Mouse (Mus musculus) lung, embryonic 15.5 days (tissue): Measurements from ENCODE around the gene Vps26c. TPM values are rescaled to one million over a fixed set of nuclear protein-coding genes. Genes with fewer than 3 reads are reported as not detected.
"Not testable (repeated sequence)": the region's sequence is repeated elsewhere in the genome, so short reads cannot be mapped to it uniquely, and the experiment has no call there.

Experiments used
- ATAC-seq: fragments of 200-750 bp; cut with Nextera tagmentation; 2 replicates; pipeline ENCODE4 v1.8.0; 2017; ENCODE audit warnings: moderate number of reproducible peaks, borderline replicate concordance; ENCODE audit not compliant: low FRiP score, low TSS enrichment; ENCODE audit errors: extremely low read depth
- H3K27ac ChIP-seq: fragments of 300-500 bp; sonication (generic); 2 replicates; pipeline ENCODE4 v1.5.1; 2015; ENCODE audit warnings: moderate library complexity, mild to moderate bottlenecking, inconsistent platforms
- H3K27me3 ChIP-seq: fragments of 300-500 bp; sonication (generic); 2 replicates; pipeline ENCODE4 v1.6.1; 2015; ENCODE audit warnings: inconsistent platforms
- H3K36me3 ChIP-seq: fragments of 300-500 bp; sonication (generic); 2 replicates; pipeline ENCODE4 v1.6.1; 2015; ENCODE audit warnings: inconsistent platforms
- H3K4me1 ChIP-seq: fragments of 300-500 bp; sonication (generic); 2 replicates; pipeline ENCODE4 v1.6.1; 2015; ENCODE audit warnings: inconsistent platforms
- H3K4me2 ChIP-seq: fragments of 300-500 bp; sonication (generic); 2 replicates; pipeline ENCODE4 v1.6.1; 2015; ENCODE audit warnings: inconsistent platforms, mild to moderate bottlenecking, moderate library complexity
- H3K4me3 ChIP-seq: fragments of 300-500 bp; sonication (generic); 2 replicates; pipeline ENCODE4 v1.5.1; 2015; ENCODE audit warnings: mild to moderate bottlenecking, inconsistent platforms
- H3K9ac ChIP-seq: fragments of 300-500 bp; sonication (generic); 2 replicates; pipeline ENCODE4 v1.6.1; 2015; ENCODE audit warnings: inconsistent platforms
- H3K9me3 ChIP-seq: fragments of 300-500 bp; sonication (generic); 2 replicates; pipeline ENCODE4 v1.6.1; 2016; ENCODE audit warnings: inconsistent platforms
- WGBS: fragments of 180-500 bp; shearing (Covaris S2); methylation state at CpG from one replicate; pipeline ENCODE4 v1.1.7; 2015; 5-methylcytosine and 5-hydroxymethylcytosine counted together
- polyA plus RNA-seq: library from polyadenylated mRNA; unstranded; fragments of >200 nt; fragmentation: Nextera tagmentation; extraction: Ambion mirVana; gene quantifications from 2 replicates; pipeline ENCODE4 v1.2.1, GENCODE M21; 2015

Gene Vps26c
- polyA plus RNA-seq, 1 experiment from 2014 or later = 65.2 TPM

GRCm38 (mm10) chr16:94519028-94519427 is 7.6 kb downstream of the Vps26c start:
- H3K27ac ChIP-seq = peak overlapping the region; percentile 93
- WGBS = 20% methylated on average over 6 of the region's 6 CpGs
- H3K9ac ChIP-seq = no peak overlapping the region
- peak overlapping the region; percentile 18; the same call in 1 of the 2 replicates for H3K4me2 ChIP-seq
- no peaks in the 10 kb centered on the region for H3K27me3 ChIP-seq
- H3K4me1 ChIP-seq = peaks cover 33% of the 10 kb centered on the region
- H3K9me3 ChIP-seq = no peaks in the 10 kb centered on the region
- no peak overlapping the region for H3K4me3 ChIP-seq
- H3K36me3 ChIP-seq = no peaks in the 10 kb centered on the region
- peak; percentile 94 for ATAC-seq

DNA sequence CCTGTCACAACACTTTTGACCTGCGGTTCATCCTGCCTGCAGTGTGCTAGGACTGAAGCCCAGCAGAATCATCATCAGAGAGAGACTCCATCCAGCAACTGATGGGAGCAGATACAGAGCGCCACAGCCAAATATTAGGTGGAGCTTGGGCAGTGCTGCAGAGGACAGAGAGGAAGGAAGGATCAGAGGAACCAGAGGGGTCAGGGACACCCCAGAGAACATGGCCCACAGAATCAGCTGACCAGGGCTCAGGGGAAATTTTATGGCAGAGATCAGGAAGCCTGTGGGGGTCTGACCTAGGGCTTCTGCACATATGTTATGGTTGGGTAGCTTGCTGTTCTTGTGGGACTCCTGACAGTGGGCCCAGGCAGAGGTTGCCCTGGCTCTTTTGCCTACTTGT is 9.0 kb downstream of the Vps26c start:
- no peak overlapping the region for H3K4me2 ChIP-seq
- no peak overlapping the region for H3K9ac ChIP-seq
- H3K4me1 ChIP-seq = peaks cover 27% of the 10 kb centered on the region
- no peaks in the 10 kb centered on the region for H3K9me3 ChIP-seq
- no peak overlapping the region for H3K27ac ChIP-seq
- 0 out of 2 replicates have a peak, but pooled peaks cover 3% of the 10 kb centered on the region for H3K36me3 ChIP-seq
- WGBS = 88% methylated on average over 2 of the region's 2 CpGs
- no peaks in the 10 kb centered on the region for H3K27me3 ChIP-seq
- no peak overlapping the region for H3K4me3 ChIP-seq
- ATAC-seq = no peak

- Histone ChIP-seq H3K27ac (no peak overlapping the region), H3K27me3 (no peaks in the 10 kb centered on the region), H3K4me3 (no peak overlapping the region), H3K9me3 (no peaks in the 10 kb centered on the region), H3K9ac (no peak overlapping the region), H3K4me1 (no peaks in the 10 kb centered on the region), H3K36me3 (peaks cover 37% of the 10 kb centered on the region), H3K4me2 (no peak overlapping the region)
- 75% methylated on average over 2 of the region's 2 CpGs for WGBS
- ATAC-seq = no peak
Observed at GRCm38 (mm10) chr16:94509983-94510382, 16.6 kb downstream of the Vps26c start.

DNA sequence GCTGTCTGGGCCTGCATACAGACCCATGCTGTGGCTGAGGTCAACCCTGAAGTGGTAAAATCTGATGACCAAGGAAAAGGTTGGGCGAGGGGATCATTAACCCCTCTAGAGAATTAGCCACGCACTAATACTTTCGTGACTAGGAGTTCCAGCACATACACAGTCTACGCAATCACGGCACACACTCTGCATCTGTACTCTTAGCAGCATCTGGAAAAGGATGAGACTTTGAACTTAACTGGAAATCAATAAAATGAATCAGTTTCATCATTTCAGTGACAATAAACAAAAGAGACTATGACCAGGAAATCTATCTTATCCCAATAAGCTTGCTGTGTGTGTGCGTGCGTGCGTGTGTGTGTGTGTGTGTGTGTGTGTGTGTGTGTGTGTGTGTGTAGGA is 17.9 kb downstream of the Vps26c start:
- Histone ChIP-seq H3K9ac (no peak overlapping the region), H3K4me1 (no peaks in the 10 kb centered on the region), H3K36me3 (peaks cover 49% of the 10 kb centered on the region), H3K27ac (no peak overlapping the region), H3K9me3 (no peaks in the 10 kb centered on the region), H3K4me2 (no peak overlapping the region), H3K4me3 (no peak overlapping the region), H3K27me3 (no peaks in the 10 kb centered on the region)
- 92% methylated on average over 8 of the region's 8 CpGs for WGBS
- ATAC-seq = no peak

DNA sequence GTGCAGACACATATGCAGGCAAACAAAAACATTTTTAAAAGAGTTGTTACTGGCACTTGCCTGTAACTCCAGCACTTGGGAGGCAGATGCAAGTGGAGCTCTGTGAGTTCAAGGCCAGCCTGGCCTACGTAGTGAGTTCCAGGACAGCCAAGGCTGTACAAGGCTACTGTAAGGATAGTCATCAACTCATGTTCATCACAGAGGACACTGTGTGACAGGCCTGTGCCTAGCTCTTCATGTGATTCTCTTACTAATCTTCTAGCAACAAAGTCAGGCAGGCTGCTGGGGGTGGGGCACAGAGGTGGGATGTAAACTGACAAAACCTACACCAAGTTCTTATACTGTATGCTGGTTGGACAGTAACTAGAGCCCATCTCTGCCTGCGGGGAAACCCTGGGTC is 19.6 kb downstream of the Vps26c start:
- Histone ChIP-seq H3K27ac (no peak overlapping the region), H3K36me3 (peaks cover 62% of the 10 kb centered on the region), H3K9ac (no peak overlapping the region), H3K4me2 (no peak overlapping the region), H3K9me3 (no peaks in the 10 kb centered on the region), H3K4me3 (no peak overlapping the region), H3K4me1 (no peaks in the 10 kb centered on the region), H3K27me3 (no peaks in the 10 kb centered on the region)
- 94% methylated on average over 2 of the region's 2 CpGs for WGBS
- ATAC-seq = no peak

GRCm38 (mm10) chr16:94504192-94504591 is 22.4 kb downstream of the Vps26c start:
- H3K4me2 ChIP-seq = no peak overlapping the region
- WGBS = 90% methylated on average over 5 of the region's 5 CpGs
- peaks cover 66% of the 10 kb centered on the region for H3K36me3 ChIP-seq
- H3K9me3 ChIP-seq = no peaks in the 10 kb centered on the region
- H3K4me1 ChIP-seq = no peaks in the 10 kb centered on the region
- no peak overlapping the region for H3K4me3 ChIP-seq
- ATAC-seq = no peak
- H3K9ac ChIP-seq = no peak overlapping the region
- no peak overlapping the region for H3K27ac ChIP-seq
- H3K27me3 ChIP-seq = no peaks in the 10 kb centered on the region

- no peaks in the 10 kb centered on the region for H3K9me3 ChIP-seq
- no peaks in the 10 kb centered on the region for H3K4me1 ChIP-seq
- peaks cover 50% of the 10 kb centered on the region for H3K36me3 ChIP-seq
- H3K4me3 ChIP-seq = no peak overlapping the region
- H3K9ac ChIP-seq = no peak overlapping the region
- ATAC-seq = no peak
- WGBS = 73% methylated on average over 5 of the region's 5 CpGs
- H3K4me2 ChIP-seq = no peak overlapping the region
- H3K27me3 ChIP-seq = no peaks in the 10 kb centered on the region
- H3K27ac ChIP-seq = no peak overlapping the region
Observed at GRCm38 (mm10) chr16:94497911-94498310, 28.7 kb downstream of the Vps26c start.

DNA sequence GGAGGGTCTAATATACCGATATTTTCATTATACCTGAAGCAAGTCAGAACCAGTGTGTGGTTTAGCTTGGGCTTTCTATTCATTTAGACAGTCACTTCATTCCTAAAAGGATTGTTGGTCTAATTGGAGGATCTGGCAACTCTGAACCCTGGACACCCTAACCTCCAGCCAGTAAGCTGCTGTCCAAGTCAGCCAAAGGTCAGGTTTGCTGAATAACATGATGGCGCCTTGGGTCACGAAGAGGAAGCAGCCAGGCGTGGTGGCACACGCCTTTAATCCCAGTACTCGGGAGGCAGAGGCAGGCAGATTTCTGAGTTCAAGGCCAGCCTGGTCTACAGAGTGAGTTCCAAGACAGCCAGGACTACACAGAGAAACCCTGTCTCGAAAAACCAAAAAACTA is 29.5 kb downstream of the Vps26c start:
- 92% methylated on average over 7 of the region's 7 CpGs for WGBS
- H3K4me2 ChIP-seq, ATAC-seq, H3K27me3 ChIP-seq, H3K4me3 ChIP-seq, H3K9me3 ChIP-seq, H3K9ac ChIP-seq, H3K27ac ChIP-seq, H3K4me1 ChIP-seq: not testable (repeated sequence)
- peaks cover 44% of the 10 kb centered on the region for H3K36me3 ChIP-seq

DNA sequence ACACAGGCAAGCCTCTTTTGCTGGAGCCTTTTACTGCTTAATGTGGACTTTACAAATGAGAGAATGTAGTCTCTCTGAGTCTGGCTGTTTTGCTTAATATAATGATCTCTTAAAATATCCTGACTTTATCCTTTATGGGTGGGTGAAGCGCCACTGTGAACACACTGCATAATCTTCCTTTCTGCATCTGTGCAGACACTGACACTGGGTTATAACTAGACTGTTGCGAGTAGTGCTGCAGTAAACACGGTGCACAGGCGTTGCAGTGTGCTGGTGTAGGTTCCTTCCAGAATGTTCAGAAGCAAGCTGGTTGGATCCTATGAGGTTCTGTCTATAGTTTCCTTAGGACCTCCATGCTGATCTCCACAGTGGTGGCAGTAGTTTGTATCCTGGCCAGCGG is 37.3 kb downstream of the Vps26c start:
- H3K9ac ChIP-seq = no peak overlapping the region
- no peaks in the 10 kb centered on the region for H3K4me1 ChIP-seq
- WGBS = 89% methylated on average over 5 of the region's 5 CpGs
- H3K4me3 ChIP-seq = no peak overlapping the region
- no peaks in the 10 kb centered on the region for H3K27me3 ChIP-seq
- H3K4me2 ChIP-seq = no peak overlapping the region
- no peak for ATAC-seq
- H3K9me3 ChIP-seq = no peaks in the 10 kb centered on the region
- H3K27ac ChIP-seq = no peak overlapping the region
- no peaks in the 10 kb centered on the region for H3K36me3 ChIP-seq

- Histone ChIP-seq H3K27me3 (no peaks in the 10 kb centered on the region), H3K36me3 (no peaks in the 10 kb centered on the region), H3K9ac (no peak overlapping the region), H3K4me1 (no peaks in the 10 kb centered on the region), H3K27ac (no peak overlapping the region), H3K9me3 (no peaks in the 10 kb centered on the region), H3K4me2 (no peak overlapping the region), H3K4me3 (no peak overlapping the region)
- WGBS = 70% methylated on average over 5 of the region's 5 CpGs
- ATAC-seq = no peak
Observed at GRCm38 (mm10) chr16:94487341-94487740, 39.3 kb downstream of the Vps26c start.

- Histone ChIP-seq H3K27ac (no peak overlapping the region), H3K4me1 (no peaks in the 10 kb centered on the region), H3K4me2 (no peak overlapping the region), H3K9me3 (no peaks in the 10 kb centered on the region), H3K27me3 (no peaks in the 10 kb centered on the region), H3K9ac (no peak overlapping the region), H3K4me3 (no peak overlapping the region), H3K36me3 (no peaks in the 10 kb centered on the region)
- 70% methylated on average over 11 of the region's 11 CpGs for WGBS
- no peak for ATAC-seq
Observed at GRCm38 (mm10) chr16:94484752-94485535, 41.7 kb downstream of the Vps26c start.

DNA sequence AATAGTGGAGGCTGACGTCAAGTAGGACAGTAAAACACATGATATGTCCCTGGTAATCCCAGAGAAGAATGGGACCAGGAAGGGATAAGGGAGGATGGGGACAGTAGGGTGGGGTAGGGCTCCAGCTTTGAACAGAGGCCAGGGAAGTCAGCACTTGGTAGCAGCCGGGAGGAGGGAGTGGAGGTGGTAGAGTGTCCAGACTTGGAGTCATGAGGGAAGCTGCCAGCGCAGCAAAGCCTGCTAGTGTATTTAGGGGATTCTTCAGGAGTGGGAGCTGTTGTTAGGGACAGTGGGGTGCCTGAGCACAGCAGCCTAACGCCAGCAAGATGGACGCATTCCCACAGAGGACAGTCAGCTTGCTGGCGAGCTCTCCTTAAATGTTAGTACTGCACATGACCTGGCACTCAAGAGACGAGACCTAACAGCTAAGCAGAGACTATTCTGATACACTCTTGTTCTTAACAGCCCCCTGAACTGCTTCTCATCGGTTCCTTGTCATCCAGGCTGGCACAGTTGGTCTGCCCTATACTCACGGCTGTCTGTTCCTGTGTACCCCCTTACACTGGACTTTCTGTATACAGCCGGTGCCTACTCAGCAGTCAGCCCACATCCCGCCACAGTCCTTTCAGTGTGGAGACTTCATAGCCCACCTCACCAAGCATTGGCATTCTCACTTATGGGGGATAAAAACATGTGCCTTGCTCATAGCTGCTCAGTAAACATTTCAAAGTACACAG is 53.4 kb downstream of the Vps26c start:
- Histone ChIP-seq H3K9ac (no peak overlapping the region), H3K9me3 (no peaks in the 10 kb centered on the region), H3K4me2 (no peak overlapping the region), H3K4me1 (no peaks in the 10 kb centered on the region), H3K36me3 (peaks cover 30% of the 10 kb centered on the region), H3K4me3 (no peak overlapping the region), H3K27ac (no peak overlapping the region), H3K27me3 (no peaks in the 10 kb centered on the region)
- WGBS = 79% methylated on average over 11 of the region's 11 CpGs
- ATAC-seq = no peak
